Mouse (Mus musculus) lung, adult 2 months (tissue): ENCODE measurements around the gene Ablim1. TPM values are rescaled to one million over a fixed set of nuclear protein-coding genes. Genes with fewer than 3 reads are reported as not detected.

Experiments
- DNase-seq: peaks from one replicate; pipeline ENCODE4 v3.0.0; 2022
- H3K4me1 ChIP-seq: fragments of 200-500 bp; 2 replicates; pipeline ENCODE4 v1.6.1; 2011; ENCODE audit warnings: low read length; ENCODE audit not compliant: control insufficient read depth, insufficient read depth
- H3K4me3 ChIP-seq: fragments of 200-500 bp; replicated peaks from 2 replicates; pipeline ENCODE3; 2011; ENCODE audit warnings: low read depth, mild to moderate bottlenecking, control low read depth, low read length; ENCODE audit errors: extremely low read depth
- CTCF ChIP-seq: fragments of 200-500 bp; IDR thresholded peaks from 2 replicates; pipeline ENCODE4 v1.5.1; 2011; ENCODE audit warnings: mild to moderate bottlenecking, low read length, control low read depth; ENCODE audit not compliant: insufficient read depth
- POLR2A ChIP-seq: fragments of 200-500 bp; IDR thresholded peaks from 2 replicates; pipeline ENCODE4 v1.6.1; 2011; ENCODE audit warnings: low read depth, mild to moderate bottlenecking, control low read depth, low read length, borderline replicate concordance; ENCODE audit errors: extremely low read depth
- whole genome bisulfite sequencing: fragments of 180-500 bp; shearing (Covaris S2); methylation state at CpG from one replicate; pipeline ENCODE4 v1.1.7; 2018; 5-methylcytosine and 5-hydroxymethylcytosine counted together
- polyA plus RNA-seq: library from polyadenylated mRNA; depleted of rRNA; stranded (reverse); fragments of >200 nt; gene quantifications from 2 replicates; pipeline ENCODE4 v1.2.3, GENCODE M21; 2012

Gene Ablim1
- polyA plus RNA-seq, 1 experiment = 71.3 TPM

DNA sequence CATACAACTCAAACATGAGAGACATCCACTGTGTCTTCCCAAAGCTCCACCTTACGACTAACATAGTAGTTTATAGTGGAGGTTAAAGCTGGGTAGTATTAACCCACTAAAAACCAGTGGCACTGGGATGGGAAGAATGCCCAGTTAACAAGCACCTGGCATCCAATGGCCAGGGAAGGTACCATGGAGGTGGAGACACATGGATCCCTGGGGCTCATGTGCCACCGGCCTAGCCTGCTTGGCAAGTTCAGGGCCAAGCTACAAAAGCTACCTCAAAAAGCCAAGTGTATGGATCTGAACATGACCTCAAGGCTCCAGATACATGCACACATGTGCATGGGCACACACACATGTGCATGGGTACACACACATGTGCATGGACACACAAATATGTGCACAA is 230.8 kb downstream of the Ablim1 start:
- DNase-seq = no peak
- H3K4me1 ChIP-seq = peaks cover 6% of the 10 kb centered on the region
- TF ChIP-seq CTCF (no peak), POLR2A (no peak)
- H3K4me3 ChIP-seq = no peak overlapping the region
- 94% methylated on average over 2 of the region's 2 CpGs for WGBS

DNA sequence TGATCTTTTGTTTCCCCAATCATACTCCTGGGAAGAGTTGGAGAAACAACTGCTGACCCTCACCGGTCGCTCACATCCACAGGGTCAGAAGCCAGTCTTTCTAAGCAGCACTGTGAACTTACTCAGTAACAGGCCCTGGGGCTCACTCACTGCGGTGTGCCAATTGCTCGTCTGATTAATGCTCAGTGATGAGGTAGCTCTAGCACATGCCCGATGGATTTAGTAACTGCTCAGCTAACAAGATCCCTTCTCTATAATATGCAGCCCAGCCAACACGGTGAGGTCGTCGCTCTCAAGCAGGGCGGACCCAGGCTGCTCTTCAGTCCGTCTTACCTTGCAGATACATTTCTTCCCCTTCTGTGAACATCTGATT is 231.6 kb downstream of the Ablim1 start:
- TF ChIP-seq POLR2A (no peak), CTCF (no peak)
- WGBS = 68% methylated on average over 10 of the region's 10 CpGs
- no peak for DNase-seq
- Histone ChIP-seq H3K4me1 (peaks cover 6% of the 10 kb centered on the region), H3K4me3 (no peak overlapping the region)

DNA sequence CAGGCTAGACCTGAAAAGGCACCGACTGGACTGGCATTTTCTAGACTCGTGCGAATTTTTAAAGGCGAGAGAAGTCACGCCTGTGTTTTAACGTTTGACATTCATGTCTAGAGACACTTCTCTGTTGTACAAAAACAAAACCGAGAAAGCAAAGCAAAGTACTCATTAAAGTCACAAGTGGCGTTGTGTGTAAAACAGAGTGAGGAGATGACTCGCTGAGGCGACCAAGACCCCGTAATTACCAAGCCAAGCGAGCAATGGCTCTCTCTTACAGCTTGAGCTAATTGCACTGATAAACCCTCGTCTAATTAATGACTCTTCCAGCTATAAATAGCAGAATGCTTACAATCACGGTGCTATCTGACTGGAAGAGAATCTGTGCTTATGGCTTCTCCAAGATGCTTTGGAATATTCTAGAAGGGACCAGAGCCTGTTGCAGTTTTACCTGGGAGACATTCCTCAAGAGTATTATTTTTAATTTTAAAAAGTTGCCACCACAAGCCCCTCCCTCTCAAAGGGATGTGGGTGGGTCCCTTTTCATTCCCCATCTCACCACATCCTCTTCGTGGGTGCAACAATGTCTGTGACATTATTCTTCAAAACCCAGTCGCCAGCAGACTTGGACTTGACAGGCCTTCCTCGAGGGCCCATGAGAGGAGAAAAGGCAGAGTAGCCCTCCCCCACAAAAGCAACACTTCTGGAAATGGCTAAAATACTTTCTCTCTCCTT is 232.1 kb downstream of the Ablim1 start:
- TF ChIP-seq CTCF (no peak), POLR2A (no peak)
- WGBS = 55% methylated on average over 17 of the region's 17 CpGs
- Histone ChIP-seq H3K4me3 (no peak overlapping the region), H3K4me1 (peaks cover 6% of the 10 kb centered on the region)
- DNase-seq = no peak

DNA sequence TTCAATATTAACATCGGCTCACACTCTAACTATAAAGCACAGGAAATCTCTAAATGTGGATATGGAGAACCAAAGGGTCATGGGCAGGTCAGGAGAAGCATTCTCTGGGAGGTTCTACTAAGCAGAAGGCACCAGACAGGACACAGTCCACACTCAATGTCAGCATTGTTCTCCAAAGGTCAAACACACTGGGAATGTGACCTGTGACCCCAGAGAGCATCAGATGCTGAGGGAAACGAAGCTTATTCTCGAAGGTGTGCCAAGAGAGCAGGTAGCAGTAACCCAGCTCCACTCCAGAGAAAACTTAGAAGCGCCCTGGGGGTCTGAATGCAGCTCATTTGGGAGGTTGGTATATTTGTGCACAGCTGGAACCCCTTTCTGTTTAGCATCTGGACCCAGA is 233.2 kb downstream of the Ablim1 start:
- 60% methylated on average over 4 of the region's 4 CpGs for WGBS
- peaks cover 6% of the 10 kb centered on the region for H3K4me1 ChIP-seq
- DNase-seq = no peak
- no peak for TF ChIP-seq CTCF
- no peak for TF ChIP-seq POLR2A
- no peak overlapping the region for H3K4me3 ChIP-seq

DNA sequence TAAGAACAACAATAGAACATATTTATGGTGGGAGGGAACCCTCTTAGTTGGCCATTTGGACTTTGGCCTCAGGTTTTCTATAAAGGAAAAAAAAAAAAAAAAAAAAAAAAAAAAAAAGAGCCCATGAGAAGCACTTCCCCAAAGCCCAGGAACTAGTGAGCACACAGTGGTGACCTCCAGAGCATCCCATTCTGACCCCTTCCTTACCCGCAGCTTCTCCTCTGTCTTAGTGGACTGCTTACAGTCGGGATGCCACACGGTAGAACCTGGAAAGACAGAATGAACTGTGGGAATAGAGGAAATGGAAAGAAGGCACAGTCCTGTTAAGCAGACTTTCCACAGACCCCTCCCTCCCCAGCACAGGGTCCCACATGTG is 235.1 kb downstream of the Ablim1 start:
- DNase-seq = no peak
- Histone ChIP-seq H3K4me3 (no peak overlapping the region), H3K4me1 (peaks cover 6% of the 10 kb centered on the region)
- WGBS = 81% methylated on average over 3 of the region's 3 CpGs
- TF ChIP-seq CTCF = no peak
- TF ChIP-seq POLR2A = no peak

DNA sequence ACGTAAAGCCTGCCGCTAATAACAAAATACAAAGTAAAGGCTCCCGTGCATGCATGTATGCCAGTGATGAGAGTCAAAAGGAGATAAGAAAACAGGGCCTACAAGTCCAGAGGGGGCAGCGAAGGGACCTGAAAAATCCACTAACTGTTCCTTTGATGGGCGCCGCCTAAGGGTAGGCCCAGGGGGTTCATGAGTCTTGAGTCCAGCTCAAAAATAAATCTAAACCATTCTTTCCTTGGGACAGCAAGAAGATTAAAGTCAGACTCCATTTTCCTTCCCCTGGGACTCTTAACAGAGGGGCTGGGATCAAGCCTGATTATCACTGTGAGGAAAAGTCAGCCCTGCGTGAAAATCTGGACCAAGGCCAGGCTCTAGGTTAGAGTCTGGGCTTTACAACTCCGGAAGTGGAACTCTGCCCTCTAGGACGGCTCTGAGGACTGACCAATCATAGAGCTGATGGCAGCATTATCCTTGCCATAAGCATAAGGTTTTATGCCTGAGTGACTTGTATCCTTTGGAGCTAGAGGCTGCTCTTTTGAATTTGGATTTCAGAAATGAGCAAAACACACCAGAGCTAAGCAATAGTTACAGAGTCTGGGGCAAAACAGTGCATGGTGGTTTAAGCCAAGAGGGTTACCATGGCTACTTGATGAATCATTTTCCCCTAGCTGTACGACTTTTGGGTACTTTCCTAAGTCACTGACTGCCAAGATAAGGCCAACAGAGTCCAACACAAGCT is 235.7 kb downstream of the Ablim1 start:
- H3K4me3 ChIP-seq = no peak overlapping the region
- peaks cover 6% of the 10 kb centered on the region for H3K4me1 ChIP-seq
- WGBS = 58% methylated on average over 10 of the region's 10 CpGs
- TF ChIP-seq POLR2A (no peak), CTCF (no peak)
- DNase-seq = no peak

DNA sequence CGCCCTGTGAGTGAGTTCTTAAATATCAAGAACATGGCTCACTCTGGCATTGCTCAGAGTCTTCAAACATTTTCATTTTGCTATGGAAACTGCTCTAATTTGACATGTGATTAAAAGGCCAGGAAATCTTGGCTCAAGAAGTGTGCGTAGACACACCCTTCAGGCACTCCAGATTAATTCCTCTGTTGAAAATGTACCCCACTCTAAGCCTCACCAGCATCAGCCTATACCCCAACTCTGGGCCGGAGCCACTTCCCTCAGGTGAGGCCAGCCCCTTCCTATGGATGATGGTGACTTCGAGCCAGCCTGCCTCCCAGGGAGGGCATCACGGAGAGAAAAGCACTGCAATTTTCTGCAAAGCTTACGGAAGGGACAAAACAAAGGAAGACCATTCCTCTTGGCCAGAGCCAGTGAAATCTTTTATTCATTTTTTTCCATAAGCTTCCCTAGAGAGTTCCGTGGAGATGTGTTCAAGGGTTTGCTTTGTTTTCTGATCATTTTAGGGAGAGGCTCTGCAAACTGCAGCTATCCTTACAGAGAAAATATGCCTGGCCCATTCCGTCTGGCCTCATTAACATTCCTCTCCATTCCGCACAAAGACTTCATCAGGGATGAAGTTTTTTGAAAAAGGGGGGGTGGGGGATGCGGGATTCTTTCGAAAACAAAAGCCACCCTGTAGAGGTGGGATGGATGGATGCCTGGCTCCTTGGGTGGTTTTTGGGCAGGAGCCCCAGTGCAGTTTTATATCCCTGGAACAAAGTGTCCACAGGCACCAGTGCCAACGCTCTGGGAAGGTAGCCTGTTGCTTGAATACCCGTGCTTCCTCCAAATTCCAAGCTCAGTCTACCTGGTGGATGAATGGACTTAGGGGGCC is 236.7 kb downstream of the Ablim1 start:
- TF ChIP-seq POLR2A (no peak), CTCF (no peak)
- Histone ChIP-seq H3K4me1 (peaks cover 8% of the 10 kb centered on the region), H3K4me3 (no peak overlapping the region)
- 63% methylated on average over 13 of the region's 13 CpGs for WGBS
- DNase-seq = no peak

DNA sequence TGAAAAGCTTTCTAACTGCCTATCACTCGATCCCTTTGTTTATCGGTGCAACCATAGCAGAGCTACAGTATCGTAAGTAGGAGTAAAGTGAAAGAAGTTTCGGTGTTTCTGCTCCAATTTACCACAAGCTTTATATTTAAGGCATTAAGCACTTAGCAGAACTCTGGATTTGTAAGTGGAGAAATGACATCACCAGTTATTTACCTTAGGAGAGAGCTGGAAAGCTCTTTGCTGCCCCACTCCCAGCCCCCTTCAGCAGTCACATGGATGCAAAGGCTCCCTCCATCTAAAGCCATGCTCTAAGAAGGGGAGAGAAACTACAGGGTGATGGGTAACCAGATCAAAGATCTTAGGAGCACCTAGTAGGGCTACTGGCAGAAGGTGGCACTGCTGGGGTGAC is 241.3 kb downstream of the Ablim1 start:
- WGBS = 44% methylated on average over 4 of the region's 4 CpGs
- DNase-seq = no peak

DNA sequence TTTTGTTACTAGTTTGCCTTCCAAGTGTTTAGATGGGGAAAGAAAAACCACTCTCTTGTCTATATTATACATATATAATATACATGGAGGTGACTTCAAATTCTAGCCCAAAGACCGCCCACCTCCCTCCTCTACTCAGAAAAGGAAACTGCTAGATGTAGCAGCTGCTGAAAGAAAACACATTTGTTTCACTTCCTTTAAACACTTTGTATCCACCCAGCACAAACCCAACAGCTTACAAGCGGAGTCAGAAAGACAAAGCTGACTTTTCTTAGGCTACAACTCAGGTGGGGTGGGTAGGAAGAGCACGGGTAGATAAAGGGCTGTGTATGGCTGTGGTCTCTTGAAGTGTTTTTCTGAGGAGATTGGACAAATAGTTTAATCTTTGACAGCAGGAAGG is 242.0 kb downstream of the Ablim1 start:
- peaks cover 2% of the 10 kb centered on the region for H3K4me1 ChIP-seq
- DNase-seq = no peak
- no peak overlapping the region for H3K4me3 ChIP-seq
- WGBS = 31% methylated on average over 3 of the region's 3 CpGs
- no peak for TF ChIP-seq CTCF
- no peak for TF ChIP-seq POLR2A

More for the DNA sequence above, 241.3 kb downstream of the Ablim1 start:
- Histone ChIP-seq H3K4me3 (no peak overlapping the region), H3K4me1 (peaks cover 2% of the 10 kb centered on the region)
- TF ChIP-seq CTCF = no peak
- no peak for TF ChIP-seq POLR2A
